Mouse (Mus musculus): Measurements from ENCODE around the gene Pus1.
"Not testable (repeated sequence)": the region's sequence is repeated elsewhere in the genome, so short reads cannot be mapped to it uniquely, and the experiment has no call there.

The Pus1 gene

DNA sequence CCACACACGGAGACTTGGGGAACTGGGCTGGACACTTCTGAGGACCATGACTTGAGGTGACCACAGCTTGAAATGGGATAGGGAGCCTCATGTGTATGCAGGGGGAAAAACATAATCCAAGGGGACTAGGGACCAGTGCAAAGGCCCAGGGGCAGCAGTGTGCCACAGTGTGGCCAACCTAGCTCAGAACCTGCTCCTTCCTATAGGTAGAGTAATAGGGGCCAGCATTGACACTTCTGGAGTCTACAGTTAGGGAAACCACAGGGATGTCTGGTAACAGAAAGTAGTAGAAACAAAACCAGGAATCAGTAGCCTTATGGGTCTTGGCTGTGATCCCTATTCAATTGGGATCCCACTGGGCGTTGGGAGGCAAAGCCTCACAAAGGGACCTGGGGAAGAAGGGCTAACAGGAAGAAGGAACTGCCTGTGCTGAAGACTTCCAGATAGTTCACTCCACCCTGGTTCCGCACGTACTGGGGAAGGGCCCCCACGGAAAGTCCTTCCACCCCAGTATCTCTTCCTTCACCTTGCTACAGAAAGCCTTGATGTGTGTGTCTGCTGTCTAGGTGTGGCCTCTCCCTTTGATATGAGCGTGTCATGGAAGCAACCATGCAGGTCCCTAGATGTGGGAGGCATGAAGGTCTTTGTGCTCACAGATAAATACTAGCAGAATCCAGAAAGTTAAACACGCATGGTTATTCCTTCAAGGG lies 1.2 kb upstream of the Pus1 start:
- no peak for DNase-seq (ENCODE audit: low read depth, low spot score)

DNA sequence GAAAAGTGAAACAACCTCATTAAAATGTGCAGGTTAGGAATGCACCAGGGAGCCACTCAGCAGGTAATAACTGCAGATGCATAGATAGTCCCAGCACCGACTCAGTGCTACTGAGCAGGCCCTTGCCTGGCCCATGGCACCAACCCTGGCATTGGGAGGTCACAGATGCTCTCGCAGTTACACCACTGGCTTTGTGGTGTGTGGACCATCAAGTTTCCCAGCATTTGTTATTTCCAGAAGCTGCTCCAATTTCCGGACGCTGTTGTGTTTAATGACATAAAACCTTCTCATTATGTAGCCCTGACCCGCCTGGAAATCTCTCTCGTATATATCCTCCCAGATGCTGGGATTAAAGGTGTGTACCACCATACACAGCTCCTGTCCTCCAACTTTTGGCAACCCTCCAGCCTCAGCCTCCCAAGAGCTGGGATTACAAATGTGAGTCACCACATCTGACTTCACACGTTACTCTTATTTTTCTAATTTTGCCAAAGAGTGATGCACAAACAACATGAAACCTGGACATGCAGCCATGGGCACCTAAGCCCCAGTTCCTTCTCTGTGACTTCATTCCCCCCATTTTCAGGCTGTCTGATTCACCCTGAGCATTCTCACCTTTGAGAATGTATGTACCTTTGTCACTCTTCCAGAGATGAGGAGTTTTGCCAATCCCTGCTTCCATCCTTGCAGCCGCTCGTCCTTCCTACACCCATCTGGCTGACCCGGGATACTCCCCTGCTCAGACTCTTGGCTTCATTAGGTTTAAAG lies 486 bp upstream of the Pus1 start:
- DNase-seq (ENCODE audit: low read depth, low spot score), result no peak

DNA sequence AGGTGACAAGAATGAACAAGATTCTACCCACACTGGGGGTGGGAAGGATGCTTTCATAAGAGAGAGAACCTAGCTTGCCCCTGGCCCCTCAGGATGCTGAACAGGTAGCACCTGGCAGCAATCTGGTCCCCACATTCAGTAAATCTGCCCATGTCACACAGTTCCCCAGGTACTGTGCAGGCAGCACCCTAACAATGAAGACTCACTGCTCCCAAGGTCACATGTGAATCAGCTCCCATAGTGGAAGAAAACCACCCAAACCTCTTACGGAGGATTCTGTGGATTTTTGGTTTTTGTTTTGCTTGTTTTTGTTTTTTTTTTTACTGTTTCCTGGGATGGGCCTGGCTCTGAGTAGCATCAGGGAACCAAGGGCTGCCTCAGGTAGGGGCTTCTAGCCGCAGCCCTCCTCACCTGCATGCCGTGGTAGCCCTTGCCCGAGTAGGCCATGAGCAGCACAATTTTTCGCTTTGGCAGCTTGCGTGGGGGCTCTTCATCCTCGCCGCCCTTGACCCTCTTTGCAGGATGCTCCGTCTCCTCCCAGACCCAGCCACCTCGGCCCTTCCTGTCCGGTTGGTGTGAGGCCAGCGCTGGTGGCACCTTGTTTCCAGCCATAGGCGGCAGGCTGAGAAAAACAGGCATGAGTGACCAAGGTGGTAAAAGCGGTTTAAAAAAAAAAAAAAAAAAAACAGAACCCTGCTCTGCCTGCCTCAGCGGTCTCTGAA lies 1.0 kb downstream of the Pus1 start:
- DNase-seq (ENCODE audit: low read depth, low spot score), result no peak

DNA sequence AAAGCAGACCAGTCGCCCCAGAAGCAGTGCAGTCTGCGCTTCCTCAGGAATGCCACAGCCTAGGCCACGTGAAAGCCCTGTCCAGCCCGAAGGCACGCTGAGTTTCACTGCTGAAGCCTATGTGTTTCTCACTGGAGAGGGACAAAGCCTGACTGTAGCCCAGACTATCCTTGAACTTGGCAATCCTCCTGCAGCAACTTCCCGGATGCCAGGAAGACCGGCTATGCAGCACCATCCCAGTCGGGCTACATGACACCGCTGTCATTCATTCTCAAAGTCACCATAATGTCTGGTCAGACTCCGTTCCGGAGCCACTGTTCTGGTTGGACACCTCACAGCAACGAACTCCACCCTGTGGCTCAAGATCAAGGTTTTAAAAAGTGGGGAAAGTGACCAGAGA lies 2.2 kb downstream of the Pus1 start:
- DNase-seq (ENCODE audit: low read depth, low spot score), result no peak

DNA sequence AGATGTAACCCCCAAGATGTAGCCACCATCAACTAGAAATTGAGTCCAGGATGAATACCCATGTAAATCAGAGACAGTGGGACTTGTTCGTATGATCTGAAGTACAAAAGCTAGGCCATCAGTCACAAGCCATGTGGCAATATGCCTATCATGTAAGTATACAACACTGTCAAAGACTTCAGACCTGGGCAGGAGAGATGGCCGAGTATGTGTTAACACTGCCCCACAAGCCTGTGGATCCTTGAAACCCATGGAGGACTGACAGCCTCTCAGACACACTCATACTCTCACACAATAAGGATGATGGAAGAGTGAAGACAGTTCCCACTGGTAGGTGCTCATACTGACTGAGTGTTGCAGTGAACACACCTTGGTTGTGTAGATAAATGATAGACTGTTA lies 4.3 kb downstream of the Pus1 start:
- no peak for DNase-seq (ENCODE audit: low read depth, low spot score)

DNA sequence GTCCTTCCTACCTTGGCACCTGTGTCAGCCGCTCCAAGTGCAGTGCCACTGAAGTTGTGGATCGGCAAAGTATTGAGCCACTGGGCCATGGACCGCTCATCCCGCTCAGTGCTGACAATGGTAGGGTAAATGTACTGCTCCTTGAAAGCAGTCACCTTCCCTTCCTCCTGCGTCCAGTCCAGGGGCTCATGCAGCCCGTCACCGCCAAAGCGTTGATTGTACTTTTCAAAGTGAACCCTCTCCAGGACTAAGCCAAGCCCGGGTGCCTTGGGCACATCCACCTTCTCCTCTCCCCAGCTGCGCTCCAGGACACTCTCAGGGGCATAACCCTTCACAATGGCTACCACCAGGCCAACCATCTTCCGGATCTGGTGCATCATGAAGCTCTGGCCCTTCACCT lies 5.9 kb downstream of the Pus1 start:
- DNase-seq (ENCODE audit: low read depth, low spot score), result no peak

DNA sequence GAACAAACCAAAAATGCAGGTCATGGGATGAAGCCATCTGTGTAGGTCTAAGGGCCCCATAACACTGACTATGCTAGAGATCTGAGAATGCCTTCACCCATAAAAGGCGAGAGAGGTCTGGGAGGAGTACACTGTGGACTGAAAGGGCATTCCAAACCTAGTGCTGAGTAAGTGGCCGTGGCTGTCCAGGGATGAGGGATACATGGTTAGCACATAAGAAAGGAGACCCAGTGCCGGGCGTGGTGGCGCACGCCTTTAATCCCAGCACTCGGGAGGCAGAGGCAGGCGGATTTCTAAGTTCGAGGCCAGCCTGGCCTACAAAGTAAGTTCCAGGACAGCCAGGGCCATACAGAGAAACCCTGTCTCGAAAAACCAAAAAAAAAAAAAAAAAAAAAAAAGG lies 7.5 kb downstream of the Pus1 start:
- not testable (repeated sequence) for DNase-seq (ENCODE audit: low read depth, low spot score)

DNA sequence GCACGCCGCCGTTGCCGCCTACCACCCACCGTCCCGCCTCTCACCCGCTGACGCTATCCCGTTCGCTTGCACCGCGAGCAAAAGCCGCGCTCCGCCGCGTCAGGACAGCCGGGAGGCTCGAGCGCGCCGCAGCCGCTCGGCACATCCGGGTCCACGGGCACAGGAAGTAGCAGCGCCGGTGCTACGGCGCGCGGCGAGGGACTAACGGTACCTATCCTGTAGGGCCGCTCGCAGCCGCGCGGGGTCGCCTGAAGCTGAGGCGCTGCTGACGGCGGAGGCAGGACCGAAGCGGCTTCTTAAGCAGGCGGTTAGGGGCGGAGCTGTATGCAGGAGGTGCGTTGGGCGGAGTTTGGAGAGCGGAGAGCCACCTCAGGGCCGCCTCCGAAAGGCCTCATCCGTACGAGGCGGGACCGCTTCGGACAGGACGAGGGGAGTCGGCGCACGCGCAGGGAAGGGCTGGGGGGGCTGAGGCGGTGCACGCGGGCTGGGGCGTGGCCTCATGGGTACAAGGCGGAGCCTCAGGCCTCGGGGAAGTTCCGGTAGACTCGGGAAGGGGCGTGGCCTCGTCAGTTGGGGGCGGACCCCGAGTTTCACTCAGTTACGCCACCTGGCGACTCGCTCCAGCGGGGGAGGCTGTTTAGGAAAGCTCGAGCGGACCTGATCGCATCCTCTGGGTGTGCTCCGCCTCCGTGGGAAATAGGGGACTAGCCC lies 9.9 kb downstream of the Pus1 start, which contains the start of gene Ep400:
Ep400 (minus strand) TSS at position 270 of the 711 bp plus-strand sequence.
- peak; percentile 99 for DNase-seq (ENCODE audit: low read depth, low spot score)

DNA sequence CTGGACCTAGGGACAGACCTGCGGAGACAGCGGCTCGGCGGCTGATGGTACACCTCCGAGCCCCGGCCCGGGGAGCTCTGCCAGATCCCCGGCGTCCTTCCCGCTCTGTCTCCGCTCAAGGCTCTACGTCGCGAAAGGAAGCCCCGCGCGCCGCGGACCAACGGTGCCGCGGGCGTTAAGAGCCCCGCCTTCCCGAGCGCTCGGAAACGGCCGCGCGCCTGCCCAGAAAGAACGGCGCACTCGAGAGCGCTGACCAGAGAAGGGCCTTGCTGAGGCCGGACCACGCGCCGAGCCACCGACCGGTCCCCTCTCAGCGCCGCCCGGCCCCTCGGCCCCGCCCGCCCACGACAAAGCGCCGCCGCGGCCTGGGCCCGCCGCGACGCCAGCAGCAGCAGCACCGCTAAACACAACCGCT lies 10.4 kb downstream of the Pus1 start:
- DNase-seq (ENCODE audit: low read depth, low spot score), result peak; percentile 14

DNA sequence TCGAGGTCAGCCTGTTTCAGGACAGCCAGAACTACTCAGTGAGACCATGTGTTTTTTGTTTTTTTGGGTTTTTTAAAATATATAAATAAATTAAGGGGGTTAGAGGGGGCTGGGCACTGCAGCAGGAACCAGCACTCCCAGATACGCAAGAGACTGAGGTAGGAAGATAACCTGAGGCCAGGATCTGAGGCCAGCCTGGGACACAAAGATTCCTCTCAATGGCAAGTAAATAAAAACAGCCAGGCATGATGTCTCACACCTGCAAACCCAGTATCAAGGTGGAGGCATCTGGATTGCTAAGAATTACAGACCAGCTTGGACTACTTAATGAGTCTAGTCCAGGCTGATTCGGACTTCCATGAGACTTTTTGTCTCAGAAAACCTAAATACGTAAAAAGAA lies 11.2 kb downstream of the Pus1 start:
- DNase-seq (ENCODE audit: low read depth, low spot score), result no peak

DNA sequence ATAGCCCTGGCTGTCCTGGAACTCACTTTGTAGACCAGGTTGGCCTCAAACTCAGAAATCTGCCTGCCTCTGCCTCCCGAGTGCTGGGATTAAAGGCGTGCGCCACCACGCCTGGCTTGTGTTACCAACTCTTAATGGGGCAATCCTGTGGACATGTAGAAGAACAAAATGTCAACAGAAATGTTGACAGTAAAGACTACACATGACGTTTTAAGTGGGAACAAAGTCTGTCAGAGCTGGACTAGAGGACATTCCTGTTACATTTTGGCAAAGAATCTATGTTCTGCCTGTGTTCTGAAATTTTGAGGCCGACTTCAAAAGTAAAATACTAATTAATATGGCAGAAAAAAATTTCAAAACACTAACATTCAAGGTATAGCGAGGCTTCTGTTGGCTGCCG lies 16.6 kb downstream of the Pus1 start:
- DNase-seq (ENCODE audit: low read depth, low spot score), result no peak

DNA sequence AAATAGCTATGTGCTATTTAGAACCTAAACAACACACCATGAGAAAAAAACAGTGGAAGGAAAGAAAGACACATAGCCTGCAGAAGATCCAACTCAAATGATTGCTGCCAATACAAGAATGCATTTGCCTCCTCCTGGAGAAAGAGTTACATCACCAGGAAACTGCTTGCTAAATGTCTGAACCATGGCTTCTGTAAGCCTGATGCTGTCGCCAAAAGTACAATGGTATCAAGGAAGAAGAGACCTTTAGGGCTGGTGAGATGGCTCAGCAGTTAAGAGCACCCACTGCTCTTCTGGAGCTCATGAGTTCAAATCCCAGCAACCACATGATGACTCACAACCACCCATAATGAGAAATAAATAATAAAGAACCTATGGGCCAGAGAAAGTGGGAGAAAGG lies 35.4 kb downstream of the Pus1 start:
- no peak for DNase-seq (ENCODE audit: low read depth, low spot score)

DNA sequence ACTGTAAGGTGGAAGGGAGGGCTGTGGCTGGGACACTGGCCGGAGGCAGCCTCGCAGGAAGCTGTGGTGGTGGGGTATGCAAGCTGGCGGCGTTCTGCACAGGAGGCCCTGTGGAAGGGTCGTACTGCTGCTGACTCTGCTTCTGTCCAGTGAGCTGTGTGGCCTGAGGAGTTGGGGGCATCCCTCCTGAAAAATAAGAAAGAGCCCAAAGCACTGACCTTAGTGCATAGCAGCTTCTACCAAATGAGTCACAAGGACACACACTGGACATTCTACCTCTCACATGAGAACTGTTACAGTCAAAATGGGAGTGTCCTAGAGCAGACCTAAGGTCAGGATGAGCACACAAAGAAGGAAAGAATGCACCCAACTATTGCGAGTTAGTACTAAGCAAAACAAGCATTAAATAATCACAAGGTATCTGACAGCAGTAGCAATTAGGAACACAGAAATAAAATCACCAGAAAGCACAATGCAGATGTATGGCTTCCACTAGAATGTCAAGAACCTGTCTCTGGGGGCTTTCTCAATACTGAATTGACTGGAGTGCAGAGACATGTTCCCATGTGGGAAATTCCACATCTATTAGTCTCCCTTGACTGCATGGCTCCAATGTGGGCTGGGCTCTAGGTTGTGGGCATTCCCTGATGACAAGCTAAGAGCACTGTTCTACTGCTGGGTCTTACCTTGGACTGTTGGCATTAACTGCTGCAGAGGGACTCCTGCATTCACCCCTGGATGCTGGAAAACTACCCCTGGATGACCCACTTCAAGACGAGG lies 40.8 kb downstream of the Pus1 start:
- no peak for DNase-seq (ENCODE audit: low read depth, low spot score)

DNA sequence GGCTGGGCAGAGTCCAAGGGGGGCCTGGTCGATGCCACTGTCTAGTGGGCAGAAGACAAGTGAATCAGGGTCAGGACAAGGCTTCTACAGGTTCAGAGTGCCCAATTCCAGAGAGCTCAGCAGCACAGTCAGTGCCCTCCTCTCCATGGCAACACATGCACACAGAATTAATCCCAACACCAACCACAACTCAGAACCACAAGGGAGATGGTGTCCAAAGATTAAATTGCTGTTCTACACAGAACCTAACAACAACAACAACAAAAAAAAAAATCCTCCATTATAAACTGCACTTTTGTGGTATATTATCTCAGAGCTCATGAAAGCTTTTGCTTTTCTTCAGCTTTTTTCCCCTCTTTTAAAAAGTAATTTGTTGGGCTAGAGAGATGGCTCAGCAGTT lies 44.9 kb downstream of the Pus1 start:
- DNase-seq (ENCODE audit: low read depth, low spot score), result no peak

DNA sequence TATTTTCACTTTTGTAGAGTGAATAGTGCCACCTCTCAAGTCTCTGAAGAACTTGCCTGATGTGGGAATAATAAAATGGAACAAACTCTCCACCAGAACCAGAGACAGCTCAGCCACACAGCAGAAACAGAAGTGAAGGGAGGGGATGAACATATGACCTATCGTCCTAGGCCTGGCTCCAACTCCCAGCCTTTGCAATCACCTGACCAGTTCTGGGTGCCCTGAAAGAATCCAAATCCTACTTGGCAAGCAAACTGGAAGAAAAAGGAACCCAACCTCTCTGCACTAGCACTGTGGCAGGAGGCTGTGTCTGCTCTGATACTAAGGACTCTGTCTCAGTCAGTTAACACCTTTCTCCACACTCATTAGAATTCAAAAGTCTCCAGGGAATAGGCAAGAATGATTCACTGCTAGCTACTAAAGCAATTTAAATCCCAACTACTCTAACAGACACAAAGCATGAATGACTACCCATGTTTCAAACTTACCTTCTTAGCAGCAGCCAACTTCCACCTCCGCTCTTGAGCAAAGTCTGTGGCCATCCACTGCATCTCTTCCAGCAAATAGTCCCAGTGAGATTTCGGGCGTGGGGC lies 47.1 kb downstream of the Pus1 start:
- no peak for DNase-seq (ENCODE audit: low read depth, low spot score)

DNA sequence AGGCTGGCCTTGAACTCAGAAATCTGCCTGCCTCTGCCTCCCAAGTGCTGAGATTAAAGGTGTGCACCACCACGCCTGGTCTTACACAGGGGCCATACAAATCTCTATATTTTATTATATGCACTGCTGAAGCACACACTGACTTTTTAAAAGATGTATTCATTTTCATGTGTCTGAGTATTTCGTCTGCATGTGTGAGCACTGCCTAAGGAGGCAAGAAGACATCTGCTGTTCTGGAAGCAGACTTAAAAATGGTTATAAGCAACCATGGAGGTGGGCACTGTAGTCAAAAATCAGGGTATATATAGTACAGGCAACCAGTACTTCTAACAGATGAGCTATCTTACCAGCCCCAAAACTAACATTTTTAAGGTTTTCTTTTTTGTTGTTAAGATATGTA lies 49.2 kb downstream of the Pus1 start:
- DNase-seq (ENCODE audit: low read depth, low spot score), result no peak

DNA sequence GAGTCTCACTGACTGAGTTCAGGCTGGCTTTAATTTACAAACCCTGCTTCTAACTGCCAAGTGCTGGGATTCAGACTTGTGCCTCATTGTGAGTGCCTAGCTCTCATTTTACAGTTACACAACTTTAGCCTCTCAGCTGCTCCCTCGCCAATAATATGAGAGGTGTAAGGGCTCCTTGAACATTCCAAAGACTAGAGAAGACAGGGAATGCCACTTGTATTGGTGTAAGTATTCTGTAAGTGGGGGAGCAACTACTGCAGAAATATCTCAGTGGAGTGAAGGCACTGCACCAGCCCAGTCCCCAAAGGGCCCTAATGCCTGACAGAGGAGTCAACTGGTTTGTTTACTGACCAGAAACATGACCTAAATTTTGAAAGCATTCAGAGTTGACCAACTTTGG lies 52.6 kb downstream of the Pus1 start:
- no peak for DNase-seq (ENCODE audit: low read depth, low spot score)
